Mouse (Mus musculus): ENCODE measurements around the gene Zar1l. TPM values are rescaled to one million over a fixed set of nuclear protein-coding genes. Genes with fewer than 3 reads are reported as not detected.
A peak's percentile ranks its signal among the peaks of the same experiment; 100 is the strongest.
"Not testable (repeated sequence)": the region's sequence is repeated elsewhere in the genome, so short reads cannot be mapped to it uniquely, and the experiment has no call there.

The Zar1l gene
- not detected in 2 replicates for polyA plus RNA-seq (2015; fragmentation: Nextera tagmentation; extraction: Ambion mirVana)

GRCm38 (mm10) chr5:150518064-150518463, at the start of gene Zar1l:
TSS of gene Zar1l (minus strand) at chr5:150518164.
- no peak for DNase-seq (ENCODE audit: low spot score)

GRCm38 (mm10) chr5:150566971-150567370, 49.0 kb upstream of the Zar1l start:
- no peak for DNase-seq (ENCODE audit: low spot score)

GRCm38 (mm10) chr5:150566226-150566625, 48.3 kb upstream of the Zar1l start:
- no peak for DNase-seq (ENCODE audit: low spot score)

- no peak for DNase-seq (ENCODE audit: low spot score)
Measured at GRCm38 (mm10) chr5:150564426-150564825, 46.5 kb upstream of the Zar1l start.

- no peak for DNase-seq (ENCODE audit: low spot score)
Measured at GRCm38 (mm10) chr5:150561783-150562182, 43.8 kb upstream of the Zar1l start.

- DNase-seq (ENCODE audit: low spot score), result no peak
Measured at GRCm38 (mm10) chr5:150561376-150561775, 43.4 kb upstream of the Zar1l start.

DNA sequence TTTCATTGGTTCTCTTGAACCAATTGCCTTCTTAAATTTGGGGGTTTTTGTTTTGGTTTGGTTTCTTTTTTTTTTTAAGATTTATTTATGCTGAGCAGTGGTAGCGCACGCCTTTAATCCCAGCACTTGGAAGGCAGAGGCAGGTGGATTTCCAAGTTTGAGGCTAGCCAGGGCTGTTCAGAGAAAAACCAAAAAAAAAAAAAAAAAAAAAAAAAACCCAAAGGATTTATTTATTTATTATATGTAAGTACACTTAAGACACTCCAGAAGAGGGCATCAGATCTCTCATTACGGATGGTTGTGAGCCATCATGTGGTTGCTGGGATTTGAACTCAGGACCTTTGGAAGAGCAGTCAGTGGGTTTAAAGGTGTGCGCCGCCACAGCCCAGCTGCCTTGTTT, 42.9 kb upstream of the Zar1l start:
- no peak for DNase-seq (ENCODE audit: low spot score)

- DNase-seq (ENCODE audit: low spot score), result no peak
Measured at GRCm38 (mm10) chr5:150559519-150560103, 41.6 kb upstream of the Zar1l start.

DNA sequence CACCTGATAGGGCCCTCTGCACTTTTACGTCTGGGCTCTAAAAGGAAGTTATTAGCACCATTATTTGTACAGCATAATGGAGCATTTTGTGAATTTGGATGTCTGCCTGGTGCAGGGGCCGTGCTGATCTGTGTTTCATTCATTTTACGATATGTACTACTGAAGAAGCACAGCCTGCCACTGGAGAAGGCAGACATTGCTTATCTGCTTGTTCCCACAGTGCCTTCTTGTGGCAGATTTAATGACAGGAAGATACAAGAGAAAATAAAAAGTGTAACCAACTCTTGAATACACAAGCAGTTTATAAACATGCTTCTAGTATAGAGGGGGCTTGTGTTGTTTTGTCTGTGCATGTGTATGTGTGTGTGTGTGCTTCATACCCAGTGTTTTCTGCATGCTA, 33.7 kb upstream of the Zar1l start:
- DNase-seq (ENCODE audit: low spot score), result no peak

- DNase-seq (ENCODE audit: low spot score), result no peak
Measured at GRCm38 (mm10) chr5:150543184-150543583, 25.2 kb upstream of the Zar1l start.

GRCm38 (mm10) chr5:150541302-150541701, 23.3 kb upstream of the Zar1l start:
- DNase-seq (ENCODE audit: low spot score), result no peak

DNA sequence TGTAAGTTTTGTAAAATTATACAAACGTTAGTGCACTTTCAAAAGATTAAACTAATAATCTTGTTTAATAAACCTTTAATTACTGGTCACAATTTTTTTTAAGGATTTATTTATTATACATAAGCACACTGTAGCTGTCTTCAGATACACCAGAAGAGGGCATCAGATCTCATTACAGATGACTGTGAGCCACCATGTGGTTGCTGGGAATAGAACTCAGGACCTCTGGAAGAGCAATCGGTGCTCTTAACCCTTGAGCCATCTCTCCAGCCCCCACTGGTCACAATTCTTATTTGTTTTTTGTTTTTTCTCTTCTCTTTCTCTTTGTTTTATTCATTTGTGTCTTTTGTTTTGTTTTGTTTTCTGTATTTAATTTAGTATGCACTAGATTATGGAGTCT, 7.3 kb upstream of the Zar1l start:
- no peak for DNase-seq (ENCODE audit: low spot score)

DNA sequence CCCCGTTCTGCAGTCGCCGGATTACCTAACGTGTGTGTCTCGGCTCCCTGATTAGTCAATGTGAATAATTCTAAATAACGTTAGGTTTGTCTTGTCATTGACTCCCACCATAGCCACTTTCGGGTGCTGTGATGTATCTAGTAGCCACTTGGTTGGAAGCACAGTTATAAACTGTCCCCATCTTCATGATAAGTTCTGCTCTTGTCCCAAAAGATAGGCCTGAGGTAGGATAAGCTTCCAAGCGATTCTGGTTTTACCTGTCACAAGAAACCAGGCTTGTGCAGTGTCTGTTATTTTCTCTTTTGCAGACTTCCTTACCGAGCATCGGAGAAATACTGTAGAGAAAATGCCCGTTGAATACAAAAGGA, 4.9 kb upstream of the Zar1l start:
- DNase-seq (ENCODE audit: low spot score), result no peak

- DNase-seq (ENCODE audit: low spot score), result peak; percentile 92
Measured at GRCm38 (mm10) chr5:150521937-150522866, 4.2 kb upstream of the Zar1l start, which contains the start of gene Brca2. TSS of gene Brca2 (plus strand) at chr5:150522630.

- DNase-seq (ENCODE audit: low spot score), result peak; percentile 58
Measured at GRCm38 (mm10) chr5:150519551-150519950, 1.6 kb upstream of the Zar1l start.

GRCm38 (mm10) chr5:150514027-150514426, 3.9 kb downstream of the Zar1l start:
- DNase-seq (ENCODE audit: low spot score), result no peak

GRCm38 (mm10) chr5:150513264-150513663, 4.7 kb downstream of the Zar1l start:
- DNase-seq (ENCODE audit: low spot score), result no peak

DNA sequence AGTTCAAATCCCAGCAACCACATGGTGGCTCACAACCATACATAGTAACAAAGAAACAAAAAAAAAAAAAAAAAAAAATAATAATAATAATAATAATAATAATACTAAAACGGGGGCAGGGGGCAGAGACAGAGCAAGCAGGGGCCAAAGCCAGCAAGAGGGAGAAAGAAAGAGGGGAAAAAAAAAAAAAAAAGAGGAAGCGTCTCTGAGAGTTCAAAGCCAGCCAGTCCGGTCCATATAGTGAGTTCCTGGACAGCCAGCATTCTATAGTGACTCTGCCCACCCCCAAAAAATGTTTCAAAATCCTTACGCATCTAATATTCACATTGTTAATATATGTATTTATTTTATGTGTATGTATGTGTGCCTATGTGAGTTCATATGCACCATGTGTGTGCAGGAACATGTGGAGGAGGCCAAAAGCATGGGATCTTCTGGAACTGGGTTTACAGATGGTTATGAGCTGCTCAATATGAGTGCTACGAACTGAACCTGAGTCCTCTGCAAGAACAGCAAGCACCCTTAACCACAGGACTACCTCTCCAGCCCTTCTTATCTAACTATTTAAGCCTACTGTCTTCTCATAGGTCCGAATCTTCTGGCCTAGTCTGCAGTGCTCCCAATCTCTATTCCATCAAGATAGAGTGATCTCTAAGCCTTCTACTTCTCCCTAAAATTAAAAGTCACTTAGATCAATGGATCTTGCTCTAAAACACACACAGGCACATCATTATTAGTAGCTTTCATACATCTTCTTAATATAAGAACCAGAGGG, 7.3 kb downstream of the Zar1l start:
- DNase-seq (ENCODE audit: low spot score), result no peak

DNA sequence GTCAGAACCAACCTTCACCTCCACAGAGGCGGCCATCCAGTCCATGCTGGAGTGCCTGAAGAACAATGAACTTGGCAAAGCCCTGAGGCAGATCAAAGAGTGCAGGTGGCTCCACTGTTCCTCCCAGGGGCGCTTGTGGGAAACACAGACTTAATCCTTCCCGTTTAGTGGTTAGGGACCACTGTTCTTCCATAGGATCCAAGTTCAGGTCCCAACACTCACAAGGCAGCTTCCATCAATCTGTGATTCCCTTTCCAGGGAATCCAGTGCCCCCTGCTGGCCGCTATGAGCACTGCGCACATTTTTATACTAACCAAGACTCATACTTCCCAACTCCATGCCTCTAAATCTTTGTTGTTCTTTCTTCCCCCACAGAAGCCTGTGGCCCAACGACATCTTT, 22.2 kb downstream of the Zar1l start:
- peak; percentile 41 for DNase-seq (ENCODE audit: low spot score)

DNA sequence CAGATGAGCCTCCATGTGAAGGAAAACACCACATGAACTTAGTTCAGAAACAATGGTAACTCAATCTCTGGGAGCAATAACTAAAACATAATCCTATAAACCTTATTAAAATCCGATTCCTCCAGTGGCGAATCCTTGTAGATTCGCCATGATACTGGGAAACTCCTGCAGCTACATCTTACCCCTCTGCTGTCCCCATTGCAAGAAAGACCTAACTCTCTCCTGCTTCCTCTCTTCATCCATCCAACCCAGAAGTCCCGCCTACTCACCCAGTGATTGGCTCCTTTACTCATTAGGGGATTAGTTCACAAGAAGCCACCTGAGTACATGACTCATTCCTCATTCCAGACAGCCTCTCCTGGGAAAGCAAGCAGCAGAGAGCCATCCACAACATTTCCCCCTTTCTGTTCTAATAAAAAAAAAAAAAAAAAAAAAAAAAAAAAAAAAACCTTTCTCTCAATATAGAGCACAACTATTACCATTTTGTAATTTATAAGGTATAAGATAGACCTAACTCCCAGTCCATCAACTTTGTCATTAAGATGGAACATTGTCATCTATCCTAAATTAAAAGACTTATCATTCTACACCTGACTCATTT, 26.3 kb downstream of the Zar1l start:
- DNase-seq (ENCODE audit: low spot score), result not testable (repeated sequence)

- peak; percentile 30 for DNase-seq (ENCODE audit: low spot score)
Measured at GRCm38 (mm10) chr5:150490821-150491220, 27.1 kb downstream of the Zar1l start.
